Mouse (Mus musculus) stomach, postnatal 0 days (tissue): ENCODE results near the gene Cnp. TPM values are rescaled to one million over a fixed set of nuclear protein-coding genes. Genes with fewer than 3 reads are reported as not detected.

Experiments
- ATAC-seq: fragments of 200-750 bp; cut with Nextera tagmentation; 2 replicates; pipeline ENCODE4 v1.8.0; 2017; ENCODE audit not compliant: low FRiP score, low TSS enrichment
- DNase-seq: peaks from one replicate; pipeline ENCODE4 v3.0.0-alpha.2; 2016; ENCODE audit warnings: low spot score
- H3K27ac ChIP-seq: fragments of 300-500 bp; sonication (generic); replicated peaks from 2 replicates; pipeline ENCODE4 v1.5.1; 2014; ENCODE audit warnings: mild to moderate bottlenecking, control low read depth
- H3K27me3 ChIP-seq: fragments of 300-500 bp; sonication (generic); 2 replicates; pipeline ENCODE4 v1.6.1; 2014; ENCODE audit warnings: low read length; ENCODE audit not compliant: control insufficient read depth, insufficient read depth
- H3K36me3 ChIP-seq: fragments of 300-500 bp; sonication (generic); 2 replicates; pipeline ENCODE4 v1.6.1; 2014; ENCODE audit warnings: low read length, mixed read lengths; ENCODE audit not compliant: control insufficient read depth, insufficient read depth
- H3K4me1 ChIP-seq: fragments of 300-500 bp; sonication (generic); replicated peaks from 2 replicates; pipeline ENCODE4 v1.6.1; 2014; ENCODE audit warnings: antibody characterized with exemption; ENCODE audit not compliant: control insufficient read depth, insufficient read depth
- H3K4me2 ChIP-seq: fragments of 300-500 bp; sonication (generic); replicated peaks from 2 replicates; pipeline ENCODE4 v1.6.1; 2014; ENCODE audit warnings: low read depth, mild to moderate bottlenecking, control low read depth, moderate library complexity
- H3K4me3 ChIP-seq: fragments of 300-500 bp; sonication (generic); 2 replicates; pipeline ENCODE4 v1.5.1; 2014; ENCODE audit warnings: low read depth, low read length, control low read depth
- H3K9ac ChIP-seq: fragments of 300-500 bp; sonication (generic); 2 replicates; pipeline ENCODE4 v1.6.1; 2014; ENCODE audit warnings: mild to moderate bottlenecking, low read length, control low read depth, mixed read lengths
- H3K9me3 ChIP-seq: fragments of 300-500 bp; sonication (generic); 2 replicates; pipeline ENCODE4 v1.6.1; 2016; ENCODE audit warnings: low read length; ENCODE audit not compliant: control insufficient read depth
- CTCF ChIP-seq: IDR thresholded peaks from 2 replicates; pipeline ENCODE4 v1.5.1; 2016; ENCODE audit warnings: antibody characterized with exemption, low read depth, mild to moderate bottlenecking, moderate library complexity
- EP300 ChIP-seq: optimal IDR thresholded peaks from 2 replicates; pipeline ENCODE3; 2016; ENCODE audit warnings: antibody characterized with exemption
- WGBS: fragments of 180-500 bp; shearing (Covaris S2); extraction: QIAGEN DNeasy Blood & Tissue Kit; methylation state at CpG from one replicate; pipeline ENCODE4 v1.1.7; 2014; 5-methylcytosine and 5-hydroxymethylcytosine counted together
- polyA plus RNA-seq: library from polyadenylated mRNA; unstranded; fragments of >200 nt; fragmentation: Nextera tagmentation; extraction: Ambion mirVana; gene quantifications from 2 replicates; pipeline ENCODE4 v1.2.1, GENCODE M21; 2015

Gene Cnp
- polyA plus RNA-seq, 1 experiment from 2014 or later = 23.5 TPM

- TF ChIP-seq CTCF (no peak), EP300 (no peak)
- ATAC-seq = no peak
- H3K4me1 ChIP-seq = no peaks in the 10 kb centered on the region; the same call in 1 of the 2 replicates
- no peaks in the 10 kb centered on the region for H3K9me3 ChIP-seq
- no peak overlapping the region for H3K4me2 ChIP-seq
- H3K4me3 ChIP-seq = no peak overlapping the region
- H3K36me3 ChIP-seq = peaks cover 10% of the 10 kb centered on the region
- H3K27ac ChIP-seq = no peak overlapping the region
- WGBS = 91% methylated on average over 5 of the region's 5 CpGs
- no peak for DNase-seq
- no peak overlapping the region for H3K9ac ChIP-seq
- no peaks in the 10 kb centered on the region for H3K27me3 ChIP-seq
Measured at GRCm38 (mm10) chr11:100628056-100628455, 53.4 kb downstream of the Cnp start.

- no peak for DNase-seq
- H3K4me1 ChIP-seq = no peaks in the 10 kb centered on the region; the same call in 1 of the 2 replicates
- WGBS = 54% methylated on average over 13 of the region's 13 CpGs
- no peak overlapping the region for H3K4me3 ChIP-seq
- H3K9me3 ChIP-seq = no peaks in the 10 kb centered on the region
- H3K9ac ChIP-seq = no peak overlapping the region; the same call in 1 of the 2 replicates
- H3K36me3 ChIP-seq = peaks cover 10% of the 10 kb centered on the region
- H3K4me2 ChIP-seq = no peak overlapping the region
- no peak for ATAC-seq
- TF ChIP-seq EP300 = no peak
- no peak for TF ChIP-seq CTCF
- no peak overlapping the region for H3K27ac ChIP-seq
- H3K27me3 ChIP-seq = no peaks in the 10 kb centered on the region
Measured at GRCm38 (mm10) chr11:100628862-100629352, 54.2 kb downstream of the Cnp start.

GRCm38 (mm10) chr11:100634530-100634929 lies 59.8 kb downstream of the Cnp start:
- no peaks in the 10 kb centered on the region for H3K4me1 ChIP-seq
- WGBS = 64% methylated on average over 7 of the region's 7 CpGs
- H3K36me3 ChIP-seq = no peaks in the 10 kb centered on the region
- no peak for DNase-seq
- no peaks in the 10 kb centered on the region for H3K27me3 ChIP-seq
- no peak overlapping the region for H3K4me3 ChIP-seq
- TF ChIP-seq CTCF (no peak), EP300 (no peak)
- H3K4me2 ChIP-seq = no peak overlapping the region
- H3K27ac ChIP-seq = no peak overlapping the region
- no peak for ATAC-seq
- H3K9ac ChIP-seq = no peak overlapping the region
- H3K9me3 ChIP-seq = no peaks in the 10 kb centered on the region

GRCm38 (mm10) chr11:100640159-100640906 lies 65.6 kb downstream of the Cnp start:
- Histone ChIP-seq H3K9me3 (no peaks in the 10 kb centered on the region), H3K4me2 (peak overlapping the region; percentile 54), H3K4me3 (peak overlapping the region; percentile 31), H3K9ac (no peak overlapping the region), H3K4me1 (peaks cover 3% of the 10 kb centered on the region; the same call in 1 of the 2 replicates), H3K27ac (no peak overlapping the region), H3K36me3 (no peaks in the 10 kb centered on the region), H3K27me3 (no peaks in the 10 kb centered on the region)
- DNase-seq (peak; percentile 72), ATAC-seq (peak; percentile 63; the same call in 1 of the 2 replicates)
- WGBS = 9% methylated on average over 52 of the region's 52 CpGs
- TF ChIP-seq EP300 (no peak), CTCF (peak; percentile 70)

Other genes with a start within 250 kb of the Cnp start
- 52.0 and 84.7 TPM in 2 replicates for gene Gast, start 240.5 kb upstream of the Cnp start, polyA plus RNA-seq
- gene Hap1, start 218.8 kb upstream of the Cnp start, polyA plus RNA-seq = 7.9 and 10.1 TPM in 2 replicates
- 234 and 259 TPM in 2 replicates for gene Jup, start 177.1 kb upstream of the Cnp start, polyA plus RNA-seq
- 40.6 and 43.2 TPM in 2 replicates for gene P3h4, start 160.1 kb upstream of the Cnp start, polyA plus RNA-seq
- gene Fkbp10, start 159.2 kb upstream of the Cnp start, polyA plus RNA-seq = 59.5 and 62.1 TPM in 2 replicates
- gene Nt5c3b, start 133.1 kb upstream of the Cnp start, polyA plus RNA-seq = 69.6 and 70.7 TPM in 2 replicates
- gene Klhl10, start 133.0 kb upstream of the Cnp start, polyA plus RNA-seq = 0.16 and 0.22 TPM in 2 replicates
- 2.6 and 3.3 TPM in 2 replicates for gene Klhl11, start 102.2 kb upstream of the Cnp start, polyA plus RNA-seq
- 70.3 and 70.6 TPM in 2 replicates for gene Acly, start 46.9 kb upstream of the Cnp start, polyA plus RNA-seq
- 0.17 and 0.33 TPM in 2 replicates for gene Ttc25, start 29.3 kb upstream of the Cnp start, polyA plus RNA-seq
- gene Nkiras2, start 44.3 kb downstream of the Cnp start, polyA plus RNA-seq = 59.0 and 63.1 TPM in 2 replicates
- 91.9 and 96.1 TPM in 2 replicates for gene Dnajc7, start 45.3 kb downstream of the Cnp start, polyA plus RNA-seq
- 0.18 and 0.34 TPM in 2 replicates for gene Zfp385c, start 117.6 kb downstream of the Cnp start, polyA plus RNA-seq
- 2.6 and 2.9 TPM in 2 replicates for gene Dhx58, start 129.4 kb downstream of the Cnp start, polyA plus RNA-seq
- gene Kat2a, start 137.6 kb downstream of the Cnp start, polyA plus RNA-seq = 24.6 and 27.2 TPM in 2 replicates
- gene Hspb9, start 138.9 kb downstream of the Cnp start, polyA plus RNA-seq = 0.13 and 0.22 TPM in 2 replicates
- 18.4 and 22.0 TPM in 2 replicates for gene Rab5c, start 163.3 kb downstream of the Cnp start, polyA plus RNA-seq
- gene Kcnh4, start 185.0 kb downstream of the Cnp start, polyA plus RNA-seq = 0.06 TPM in 2 replicates
- gene Hcrt, start 188.0 kb downstream of the Cnp start, polyA plus RNA-seq = not detected in 2 replicates
- gene Ghdc, start 196.1 kb downstream of the Cnp start, polyA plus RNA-seq = 3.6 and 3.9 TPM in 2 replicates